Mouse (Mus musculus) spleen, postnatal 36 days (tissue): ENCODE measurements around the gene Itgav.

Experiments used
- DNase-seq, 2 experiments: peaks; one replicate each; pipeline ENCODE4 v3.0.0; 2022; ENCODE audit warnings: low spot score in 2 of 2, mixed read lengths in 1 of 2

Gene Itgav

DNA sequence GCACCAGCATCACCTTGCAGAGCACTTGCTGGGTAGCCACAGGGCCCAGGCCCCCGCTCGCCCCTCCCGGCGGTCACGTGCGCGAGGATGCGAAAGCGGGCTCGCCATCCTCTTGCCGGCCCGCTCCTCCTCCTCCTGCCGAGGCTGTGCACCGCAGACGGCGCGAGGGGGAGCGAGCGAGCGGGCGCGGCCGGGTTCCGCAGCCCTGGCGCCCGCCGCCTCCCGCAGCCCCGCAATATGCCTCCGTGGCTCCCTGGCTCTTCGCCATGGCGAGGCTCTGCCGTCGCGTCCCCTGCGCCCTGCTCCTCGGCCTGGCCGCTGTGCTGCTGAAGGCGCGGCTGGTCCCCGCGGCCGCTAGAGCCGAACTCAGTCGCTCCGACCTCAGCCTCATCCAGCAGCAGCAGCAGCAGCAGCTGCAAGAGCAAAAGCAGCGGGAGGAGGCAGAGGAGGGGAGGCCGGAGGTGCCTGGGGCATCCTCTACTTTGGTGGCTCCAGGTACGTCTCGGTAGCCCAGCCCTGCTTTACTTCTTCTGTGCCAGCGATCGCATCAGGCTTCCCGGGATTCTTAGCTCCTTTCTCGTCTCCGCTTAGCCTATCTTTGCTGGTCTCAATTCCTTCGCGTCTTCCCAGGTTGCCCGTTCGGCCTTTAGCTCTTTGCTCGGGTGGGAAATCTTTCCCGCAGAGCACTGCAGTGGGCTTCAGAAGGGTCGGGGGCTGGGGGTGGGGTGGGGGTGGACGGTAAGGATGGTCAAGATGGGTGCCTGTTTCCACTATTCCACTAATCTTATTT lies 88.5 kb downstream of the Itgav start, which contains the start of gene Fam171b:
Gene Fam171b (plus strand): TSS at position 154 of the 790 bp plus-strand sequence.
- DNase-seq = peak; percentile 37 to 45

DNA sequence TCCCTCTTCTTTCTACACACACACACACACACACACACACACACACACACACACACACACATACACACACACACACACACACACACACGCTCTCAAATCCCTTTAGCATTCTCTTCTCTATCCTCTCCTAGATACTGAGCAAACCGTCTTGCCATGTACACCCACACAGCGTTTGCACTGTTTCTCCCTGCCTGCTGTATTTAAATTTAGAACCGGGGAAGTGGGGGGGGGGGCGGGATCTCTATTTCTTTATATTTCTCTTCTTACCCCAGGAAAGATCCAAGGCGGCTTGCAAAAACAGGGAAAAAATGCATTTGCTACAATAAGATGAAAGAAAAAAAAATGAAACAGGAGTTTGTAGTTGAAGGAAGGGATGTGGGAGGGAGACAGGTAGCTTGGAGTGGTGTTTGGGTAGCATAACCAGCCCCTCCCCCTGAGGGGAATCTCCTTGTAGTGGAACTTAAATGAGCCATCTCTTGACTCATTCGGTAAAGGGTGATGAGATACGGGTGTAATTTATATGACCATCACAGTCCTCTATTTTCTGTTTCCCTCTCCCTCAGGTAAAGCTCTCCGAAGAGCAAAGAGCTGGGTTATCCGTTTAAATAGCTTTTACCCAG lies 89.2 kb downstream of the Itgav start:
- no peak for DNase-seq

DNA sequence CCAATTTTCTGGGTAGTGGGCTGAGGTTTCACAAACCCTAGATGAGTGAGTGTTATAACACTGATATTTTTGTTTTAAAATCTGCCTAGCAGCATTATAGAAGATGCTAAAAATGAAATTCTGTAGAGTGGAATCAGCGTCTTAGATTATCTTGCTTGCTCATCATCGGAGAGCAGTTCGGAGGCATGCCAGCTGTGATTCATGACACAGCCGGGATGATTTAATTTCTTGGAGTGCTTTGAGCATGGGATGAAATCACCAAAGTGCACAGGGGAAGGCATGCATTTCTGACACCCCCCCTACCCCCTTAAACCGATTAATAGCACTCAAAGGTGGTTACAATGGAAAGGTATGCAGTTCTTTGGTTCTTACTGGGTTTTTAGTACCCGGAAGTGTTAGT lies 89.8 kb downstream of the Itgav start:
- no peak for DNase-seq

- no peak for DNase-seq
Observed at GRCm38 (mm10) chr2:83816147-83816546, 92.0 kb downstream of the Itgav start.

DNA sequence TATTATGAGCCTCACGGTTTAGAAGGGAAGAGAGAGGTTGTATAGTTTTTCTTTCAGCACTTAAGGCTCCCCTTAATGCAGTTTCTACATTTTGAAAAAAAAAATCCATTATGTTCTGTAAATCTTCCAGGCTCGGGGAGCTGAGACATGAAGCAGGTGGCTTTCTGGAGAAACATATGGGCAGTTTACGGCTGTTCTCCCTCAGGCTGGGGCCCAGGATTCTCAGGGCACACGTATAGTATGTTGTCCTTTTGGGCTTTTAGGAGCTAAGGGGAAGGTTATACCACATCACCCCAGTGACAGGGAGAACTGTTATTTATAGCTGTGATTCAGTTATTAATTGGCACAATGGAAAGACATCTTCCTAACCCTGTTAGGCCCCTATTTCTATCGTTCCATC lies 101.0 kb downstream of the Itgav start:
- DNase-seq = no peak

- no peak for DNase-seq
Observed at GRCm38 (mm10) chr2:83828895-83829539, 104.8 kb downstream of the Itgav start.

DNA sequence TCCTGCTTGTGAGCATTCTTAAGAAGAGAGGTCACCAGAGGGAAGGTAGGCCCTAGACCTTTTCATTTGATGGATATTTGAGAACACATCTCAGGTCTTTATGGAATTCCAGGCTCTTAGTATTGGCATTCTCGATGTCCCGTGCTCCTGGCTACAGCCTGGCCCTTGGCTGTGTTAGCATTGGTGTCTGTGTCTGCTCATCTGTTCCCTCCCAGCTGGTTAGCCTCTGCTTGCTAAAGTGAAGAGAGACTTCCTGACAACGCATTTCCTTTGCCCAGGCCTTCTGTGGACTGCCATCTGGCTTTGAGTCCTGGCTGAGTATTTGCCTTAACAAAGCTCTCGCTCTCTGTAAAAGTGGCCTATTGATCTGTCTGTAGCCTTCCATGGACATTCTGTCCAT lies 108.7 kb downstream of the Itgav start:
- DNase-seq = no peak

DNA sequence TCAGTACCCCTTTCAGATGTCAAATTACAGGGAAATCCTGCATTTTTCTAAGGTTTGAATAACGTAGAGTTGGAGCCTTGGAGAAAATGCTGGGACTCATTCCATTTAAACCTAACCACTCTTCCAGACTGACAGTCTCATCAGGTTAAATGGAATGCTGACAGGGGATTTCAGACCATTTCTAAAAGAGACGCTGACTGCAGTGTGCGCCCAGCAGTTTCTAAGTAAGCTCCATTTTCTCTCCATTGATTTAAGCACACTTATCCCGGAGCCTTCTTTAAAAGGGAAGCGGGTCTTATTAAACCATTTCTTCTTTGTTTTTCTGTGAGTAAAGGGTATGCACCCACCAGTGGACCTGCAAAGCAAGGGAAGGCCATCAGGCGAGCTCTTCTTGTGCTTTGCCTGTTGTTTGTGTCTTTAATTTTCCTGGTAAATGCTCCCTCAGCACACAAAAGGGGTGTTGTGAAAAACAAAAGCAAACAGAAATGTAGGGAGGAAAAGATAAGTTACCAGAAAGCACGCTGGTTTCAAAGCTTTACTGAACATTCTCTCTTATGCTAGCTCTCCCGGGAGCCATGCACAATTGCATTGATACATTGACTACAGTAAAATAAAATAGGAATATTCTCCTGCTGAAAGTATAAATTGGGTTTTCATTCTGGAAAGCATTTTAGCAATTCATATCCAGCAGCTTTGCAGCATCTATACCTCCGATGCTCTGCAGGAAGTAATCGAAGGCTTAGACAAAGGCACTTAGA lies 111.3 kb downstream of the Itgav start:
- no peak for DNase-seq

DNA sequence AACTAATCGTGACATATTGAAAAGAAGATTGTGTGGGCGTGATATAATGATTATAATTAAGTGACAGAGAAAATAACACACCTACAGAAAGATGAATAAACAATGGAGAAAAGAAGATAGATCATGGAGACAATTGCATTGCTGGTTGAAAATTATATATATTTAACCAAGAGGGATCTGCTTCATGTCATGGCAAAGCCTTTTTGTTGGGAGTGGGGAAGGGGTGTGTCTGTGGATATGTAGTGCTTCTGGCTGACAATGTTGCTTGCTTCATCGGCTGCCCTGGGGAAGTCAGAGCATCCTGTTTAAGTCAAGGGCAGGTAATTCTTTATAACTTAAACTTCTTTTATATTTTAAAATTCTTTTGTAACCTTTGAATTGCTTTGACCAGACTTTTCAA lies 124.3 kb downstream of the Itgav start:
- no peak for DNase-seq

- DNase-seq = no peak
Observed at GRCm38 (mm10) chr2:83853423-83853822, 129.2 kb downstream of the Itgav start.

DNA sequence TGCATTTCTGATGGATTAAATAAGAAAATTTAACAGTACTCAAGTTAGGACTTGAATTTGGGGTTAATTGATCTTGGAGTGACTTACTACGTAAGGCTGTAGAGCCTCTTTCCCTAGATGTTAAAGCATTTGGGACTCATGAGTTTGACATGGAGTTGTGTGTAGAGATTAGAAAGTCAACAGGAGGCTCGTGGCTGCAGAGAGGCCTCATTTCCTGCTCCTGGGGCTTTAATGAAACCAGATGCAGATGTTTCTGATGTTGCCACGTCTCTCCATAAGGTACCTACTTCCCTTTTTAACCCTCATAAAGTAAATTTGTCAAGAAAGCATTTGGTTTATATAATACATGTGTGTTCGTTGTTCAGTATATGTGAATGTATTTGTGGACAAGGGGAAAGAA lies 132.0 kb downstream of the Itgav start:
- no peak for DNase-seq
